Mouse (Mus musculus) R1 (cell line): ENCODE data around the gene Rbmx.
A peak's percentile ranks its signal among the peaks of the same experiment; 100 is the strongest.

Experiments
- DNase-seq: peaks from one replicate; pipeline ENCODE4 v3.0.0-alpha.2; 2018; ENCODE audit warnings: low read depth, low spot score

The Rbmx gene

GRCm38 (mm10) chrX:57392367-57393246 lies at the start of gene Rbmx:
Gene Rbmx, minus strand, starts transcription at chrX:57393036.
- peak; percentile 94 for DNase-seq

GRCm38 (mm10) chrX:57433897-57434296 lies 41.1 kb upstream of the Rbmx start:
- no peak for DNase-seq

GRCm38 (mm10) chrX:57431610-57432009 lies 38.8 kb upstream of the Rbmx start:
- no peak for DNase-seq

GRCm38 (mm10) chrX:57408769-57409168 lies 15.9 kb upstream of the Rbmx start, which contains the start of gene Gm364:
Gene Gm364, plus strand, starts transcription at chrX:57409154.
- peak; percentile 86 for DNase-seq

- DNase-seq, result peak; percentile 30
Measured at GRCm38 (mm10) chrX:57403651-57404050, 10.8 kb upstream of the Rbmx start.

GRCm38 (mm10) chrX:57401388-57401787 lies 8.6 kb upstream of the Rbmx start:
- DNase-seq, result no peak

GRCm38 (mm10) chrX:57393412-57393811 lies 576 bp upstream of the Rbmx start:
- no peak for DNase-seq

- no peak for DNase-seq
Measured at GRCm38 (mm10) chrX:57380915-57381314, 11.9 kb downstream of the Rbmx start.

- no peak for DNase-seq
Measured at GRCm38 (mm10) chrX:57378579-57378978, 14.3 kb downstream of the Rbmx start.

GRCm38 (mm10) chrX:57377096-57377495 lies 15.7 kb downstream of the Rbmx start:
- no peak for DNase-seq

GRCm38 (mm10) chrX:57374029-57374428 lies 18.8 kb downstream of the Rbmx start:
- no peak for DNase-seq

GRCm38 (mm10) chrX:57373543-57373942 lies 19.3 kb downstream of the Rbmx start:
- DNase-seq, result no peak

GRCm38 (mm10) chrX:57372965-57373364 lies 19.9 kb downstream of the Rbmx start:
- no peak for DNase-seq

GRCm38 (mm10) chrX:57364891-57365569 lies 27.8 kb downstream of the Rbmx start:
- no peak for DNase-seq

GRCm38 (mm10) chrX:57359316-57359715 lies 33.5 kb downstream of the Rbmx start:
- peak; percentile 89 for DNase-seq

- DNase-seq, result no peak
Measured at GRCm38 (mm10) chrX:57339220-57339619, 53.6 kb downstream of the Rbmx start.

GRCm38 (mm10) chrX:57338371-57339211 lies 54.2 kb downstream of the Rbmx start, which contains the start of gene Arhgef6:
Gene Arhgef6, minus strand, starts transcription at chrX:57338729.
- DNase-seq, result no peak

- no peak for DNase-seq
Measured at GRCm38 (mm10) chrX:57337582-57337981, 55.3 kb downstream of the Rbmx start.

- DNase-seq, result no peak
Measured at GRCm38 (mm10) chrX:57336958-57337357, 55.9 kb downstream of the Rbmx start.

GRCm38 (mm10) chrX:57335313-57335712 lies 57.5 kb downstream of the Rbmx start:
- no peak for DNase-seq
